Mouse (Mus musculus) ovary, adult 2 months (tissue): ENCODE results near the gene Bend3. TPM values are rescaled to one million over a fixed set of nuclear protein-coding genes. Genes with fewer than 3 reads are reported as not detected.

Experiments used
- polyA plus RNA-seq: library from polyadenylated mRNA; depleted of rRNA; stranded (reverse); fragments of >200 nt; gene quantifications from 2 replicates; pipeline ENCODE4 v1.2.3, GENCODE M21; 2012; rRNA removed

The Bend3 gene
- polyA plus RNA-seq = 7.8 and 8.5 TPM in 2 replicates

GRCm38 (mm10) chr10:43478751-43479435 lies at the start of gene Bend3:
Bend3 (plus strand) TSS chr10:43478831.

GRCm38 (mm10) chr10:43523931-43524330 lies 45.3 kb downstream of the Bend3 start, which contains the start of gene Gm9803:
Gm9803 (plus strand) TSS chr10:43524084.

GRCm38 (mm10) chr10:43540442-43541152 lies 62.0 kb downstream of the Bend3 start, which contains the start of gene 1700021F05Rik:
1700021F05Rik (minus strand) TSS chr10:43540994.

Other genes starting within 250 kb of the Bend3 start
- 125 and 136 TPM in 2 replicates for gene Gm9803, start 45.3 kb downstream of the Bend3 start, polyA plus RNA-seq
- 6.7 and 8.7 TPM in 2 replicates for gene 1700021F05Rik, start 62.2 kb downstream of the Bend3 start, polyA plus RNA-seq
- 125 and 144 TPM in 2 replicates for gene Cd24a, start 99.5 kb downstream of the Bend3 start, polyA plus RNA-seq